Mouse (Mus musculus): Measurements from ENCODE around the gene Taf6l. TPM values are rescaled to one million over a fixed set of nuclear protein-coding genes. Genes with fewer than 3 reads are reported as not detected.
A peak's percentile ranks its signal among the peaks of the same experiment; 100 is the strongest.
"Not testable (repeated sequence)": the region's sequence is repeated elsewhere in the genome, so short reads cannot be mapped to it uniquely, and the experiment has no call there.

The Taf6l gene
- total RNA-seq, 1 experiment from 2014 or later: 10.3 TPM

DNA sequence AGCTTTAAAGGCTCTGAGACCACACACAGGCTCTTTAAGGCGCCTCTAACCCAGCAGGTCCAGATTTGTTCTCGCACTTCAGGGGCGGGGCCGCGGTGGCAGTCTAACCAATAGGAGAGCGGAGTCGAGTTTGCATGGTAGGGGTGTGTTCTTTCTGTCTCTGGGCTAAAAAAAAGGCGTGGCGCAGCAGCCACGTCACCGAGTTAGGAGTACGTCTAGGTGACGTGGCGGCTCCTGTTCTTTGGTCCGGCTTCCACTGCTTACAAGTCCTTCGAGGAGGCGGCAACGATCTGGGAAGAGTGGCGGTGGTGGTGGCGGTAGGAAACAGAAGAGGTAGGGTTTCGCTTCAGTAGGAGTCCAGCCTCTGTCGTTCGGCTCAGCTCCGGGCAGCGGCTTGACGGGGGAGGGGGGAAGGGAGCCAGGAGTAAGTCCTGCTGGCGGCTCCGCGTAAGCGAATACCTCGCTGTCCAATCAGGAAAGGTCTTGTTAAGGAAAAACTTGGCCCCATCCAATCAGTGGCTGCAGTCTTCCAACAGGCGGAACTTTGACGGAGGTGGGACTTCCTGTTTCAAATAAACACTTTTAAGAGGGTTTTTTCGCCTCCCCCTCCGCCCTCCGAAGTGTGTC is 44.9 kb downstream of the Taf6l start, which contains the start of gene Stx5a:
Gene Stx5a, plus strand, starts transcription at position 171 of the 627 bp plus-strand sequence.
- peak; percentile 92 for ATAC-seq (replicated peaks; ENCODE audit: low read depth, poor library complexity, severe bottlenecking)

DNA sequence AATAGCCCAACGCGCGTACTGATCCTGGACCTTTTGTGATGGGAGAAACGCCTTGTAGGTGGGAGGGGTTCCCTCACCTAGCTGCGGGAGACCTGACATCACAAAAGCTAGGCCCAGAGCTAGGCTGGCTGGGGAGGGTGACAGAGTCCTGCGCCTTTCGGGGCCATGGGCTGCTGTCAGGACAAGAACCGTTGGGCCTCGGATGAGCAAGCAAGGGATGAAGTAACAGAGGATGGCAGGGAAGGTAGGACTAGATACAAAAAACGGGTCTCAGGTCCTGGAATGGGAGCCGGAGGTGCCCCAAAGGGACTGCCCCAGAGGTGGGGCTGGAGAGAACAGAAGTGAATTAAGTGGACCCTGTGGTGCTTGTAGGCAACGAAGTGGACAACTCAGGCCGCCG is 45.6 kb downstream of the Taf6l start, which contains the start of gene 1700092M07Rik:
Gene 1700092M07Rik, plus strand, starts transcription at position 116 of the 400 bp plus-strand sequence.
- ATAC-seq (replicated peaks; ENCODE audit: low read depth, poor library complexity, severe bottlenecking): no peak

DNA sequence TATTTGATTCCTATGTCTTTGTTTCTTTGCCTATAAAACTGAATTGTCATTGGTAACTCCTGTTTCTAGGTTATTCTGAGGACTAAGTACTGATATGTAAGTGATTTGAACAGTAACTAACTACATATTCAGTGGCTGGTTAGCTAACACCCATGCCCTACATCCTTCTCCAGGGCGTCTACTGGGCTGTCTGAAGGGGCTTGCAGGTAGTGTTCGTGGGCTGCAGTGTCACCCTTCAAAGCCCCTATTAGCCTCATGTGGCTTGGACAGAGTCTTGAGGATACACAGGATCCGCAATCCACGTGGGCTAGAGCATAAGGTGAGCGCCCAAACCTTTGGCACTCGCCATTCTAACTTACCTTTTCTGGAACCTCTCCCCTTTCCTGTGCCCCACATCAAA is 46.6 kb downstream of the Taf6l start:
- no peak for ATAC-seq (replicated peaks; ENCODE audit: low read depth, poor library complexity, severe bottlenecking)

DNA sequence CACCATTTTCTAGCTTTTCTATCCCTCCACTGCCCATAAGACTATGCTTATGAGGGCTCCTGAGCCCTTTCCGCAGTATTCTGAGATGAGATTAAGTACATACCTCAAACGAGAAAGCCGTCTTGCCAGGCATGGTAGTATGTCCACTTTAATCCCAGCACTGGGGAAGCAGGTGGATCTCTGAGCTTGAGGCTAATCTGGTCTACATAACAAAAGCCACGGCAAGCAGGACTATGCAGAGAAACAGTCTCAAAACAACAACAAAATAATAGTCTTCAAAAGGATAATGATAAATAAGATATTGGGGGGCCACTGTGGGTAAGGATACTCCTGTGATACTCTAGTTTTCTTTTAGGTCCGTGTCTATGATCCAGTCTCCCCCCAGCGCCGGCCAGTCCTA is 47.3 kb downstream of the Taf6l start:
- ATAC-seq (replicated peaks; ENCODE audit: low read depth, poor library complexity, severe bottlenecking): no peak

DNA sequence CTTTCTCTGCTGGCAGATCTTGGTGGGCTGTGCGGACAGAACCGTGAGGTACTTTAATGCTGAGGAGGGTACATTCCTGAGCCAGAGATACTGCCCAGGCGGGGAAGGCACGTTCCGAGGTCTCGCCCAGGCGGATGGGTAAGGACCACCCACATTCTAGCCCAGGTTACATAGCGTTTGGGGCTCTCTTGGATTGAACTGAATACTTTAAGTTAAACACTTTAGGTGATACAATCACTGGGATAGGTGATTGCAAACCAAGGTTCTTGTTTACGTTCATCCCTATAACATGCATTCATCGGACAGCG is 50.1 kb downstream of the Taf6l start:
- ATAC-seq (replicated peaks; ENCODE audit: low read depth, poor library complexity, severe bottlenecking): no peak

DNA sequence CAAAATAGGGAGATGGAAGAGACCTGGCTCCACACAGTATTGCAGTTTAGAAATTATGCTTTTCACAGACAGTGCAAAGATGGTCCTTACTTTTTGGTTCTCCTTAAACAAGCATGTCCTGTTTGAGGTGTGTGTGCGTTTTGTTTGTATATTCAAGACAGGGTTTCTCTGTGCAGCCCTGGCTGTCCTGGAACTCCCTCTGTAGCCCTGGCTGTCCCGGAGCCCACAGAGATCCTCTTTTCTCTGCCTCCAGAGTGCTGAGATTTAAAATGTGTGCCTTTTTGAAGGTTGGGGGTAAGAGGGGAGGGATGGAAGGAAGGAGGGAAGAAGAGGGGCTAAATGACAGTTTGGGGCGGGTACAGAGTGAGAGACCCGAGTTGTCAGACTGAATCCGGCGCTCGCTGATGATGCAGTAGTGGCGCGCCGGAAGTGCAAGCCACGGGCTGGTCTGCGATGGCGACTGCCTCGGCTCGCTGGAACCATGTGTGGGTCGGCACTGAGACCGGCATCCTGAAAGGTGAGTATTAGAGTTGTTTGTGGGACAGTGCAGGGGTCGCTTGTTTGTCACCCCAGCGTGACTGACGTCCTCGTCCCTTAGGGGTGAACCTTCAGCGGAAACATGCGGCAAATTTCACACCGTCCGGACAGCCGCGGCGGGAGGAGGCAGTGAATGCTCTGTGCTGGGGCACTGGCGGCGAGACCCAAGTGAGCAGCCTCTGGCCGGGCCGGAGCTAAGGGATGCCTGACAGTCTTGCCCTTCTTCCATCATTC is 50.6 kb downstream of the Taf6l start, which contains the start of gene Wdr74:
Gene Wdr74, plus strand, starts transcription at position 439 of the 771 bp plus-strand sequence.
- peak; percentile 97 for ATAC-seq (replicated peaks; ENCODE audit: low read depth, poor library complexity, severe bottlenecking)

DNA sequence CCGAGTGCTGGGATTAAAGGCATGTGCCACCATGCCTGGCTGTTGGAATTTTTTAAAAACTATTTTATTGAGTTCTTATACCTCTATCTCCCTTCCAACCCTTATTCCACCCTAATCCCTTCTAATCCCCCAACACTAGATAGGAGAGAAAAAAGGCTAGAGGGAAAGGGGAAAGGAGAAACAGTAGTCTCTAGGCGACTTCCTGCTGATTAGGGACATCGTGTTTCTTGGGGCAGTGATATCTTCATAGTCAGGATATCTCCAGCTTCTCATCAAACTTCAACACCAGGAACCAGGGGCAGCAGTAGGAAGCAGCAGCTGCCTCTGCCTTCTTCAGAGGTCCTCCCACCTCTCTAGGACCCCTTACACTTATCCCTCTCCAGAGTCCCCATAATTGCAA is 51.9 kb downstream of the Taf6l start:
- ATAC-seq (replicated peaks; ENCODE audit: low read depth, poor library complexity, severe bottlenecking): no peak

DNA sequence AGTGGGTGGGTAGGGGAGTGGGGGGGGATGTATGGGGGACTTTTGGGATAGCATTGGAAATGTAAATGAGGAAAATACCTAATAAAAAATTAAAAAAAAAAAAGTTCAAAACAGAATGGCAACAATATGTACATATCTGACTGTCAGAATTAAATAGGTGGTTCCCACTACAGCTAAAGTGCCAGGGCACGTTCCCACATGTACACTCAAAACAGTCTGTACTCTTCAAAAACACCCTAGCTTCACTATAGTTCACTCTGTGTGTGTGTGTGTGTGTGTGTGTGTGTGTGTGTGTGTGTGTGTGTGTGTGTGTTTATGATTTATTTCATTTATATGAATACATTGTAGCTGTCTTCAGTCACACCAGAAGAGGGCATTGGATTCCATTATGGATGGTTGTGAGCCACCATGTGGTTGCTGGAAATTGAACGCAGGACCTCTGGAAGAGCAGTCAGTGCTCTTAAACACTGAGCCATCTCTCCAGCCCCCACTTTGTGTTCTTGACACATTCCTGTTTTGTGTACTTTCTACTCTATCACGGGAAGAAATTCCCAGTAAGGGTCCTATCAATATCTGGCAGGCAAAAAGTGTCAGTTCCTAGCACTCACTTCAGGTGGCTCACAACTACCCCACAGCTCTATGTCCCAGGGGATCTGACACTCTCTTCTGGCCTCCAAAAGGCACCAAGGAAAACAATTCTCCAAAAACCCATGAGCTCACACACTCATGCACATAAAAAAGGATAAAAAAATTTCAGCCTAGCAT is 57.7 kb downstream of the Taf6l start:
- not testable (repeated sequence) for ATAC-seq (replicated peaks; ENCODE audit: low read depth, poor library complexity, severe bottlenecking)

DNA sequence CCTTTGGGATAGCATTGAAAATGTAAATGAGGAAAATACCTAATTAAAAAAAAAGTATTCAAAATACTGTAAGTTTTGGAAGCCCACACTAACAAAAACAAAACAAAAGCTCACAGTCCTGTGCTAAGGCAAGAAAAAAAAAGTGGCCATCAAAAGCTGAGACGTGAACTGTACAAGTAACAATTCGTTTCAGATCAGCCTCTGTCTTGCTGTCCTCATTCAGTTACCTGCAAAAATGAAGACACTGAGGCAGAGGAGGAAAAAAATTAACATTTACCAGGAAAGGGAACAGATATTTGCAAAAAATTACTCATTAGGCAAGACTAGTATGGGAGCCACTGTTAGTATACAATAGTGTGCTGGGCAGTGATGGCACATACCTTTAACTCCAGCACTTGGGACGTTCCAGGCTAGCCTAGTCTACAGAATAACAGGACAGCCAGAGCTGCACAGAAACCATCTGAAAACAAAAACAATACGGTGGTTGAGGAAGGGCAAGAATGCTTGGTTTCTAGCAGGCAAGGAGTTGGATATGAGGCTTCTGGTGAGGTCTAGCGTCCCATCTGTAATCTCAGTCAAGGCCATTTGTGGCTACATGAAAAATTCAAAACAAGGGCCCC is 58.6 kb downstream of the Taf6l start:
- no peak for ATAC-seq (replicated peaks; ENCODE audit: low read depth, poor library complexity, severe bottlenecking)

DNA sequence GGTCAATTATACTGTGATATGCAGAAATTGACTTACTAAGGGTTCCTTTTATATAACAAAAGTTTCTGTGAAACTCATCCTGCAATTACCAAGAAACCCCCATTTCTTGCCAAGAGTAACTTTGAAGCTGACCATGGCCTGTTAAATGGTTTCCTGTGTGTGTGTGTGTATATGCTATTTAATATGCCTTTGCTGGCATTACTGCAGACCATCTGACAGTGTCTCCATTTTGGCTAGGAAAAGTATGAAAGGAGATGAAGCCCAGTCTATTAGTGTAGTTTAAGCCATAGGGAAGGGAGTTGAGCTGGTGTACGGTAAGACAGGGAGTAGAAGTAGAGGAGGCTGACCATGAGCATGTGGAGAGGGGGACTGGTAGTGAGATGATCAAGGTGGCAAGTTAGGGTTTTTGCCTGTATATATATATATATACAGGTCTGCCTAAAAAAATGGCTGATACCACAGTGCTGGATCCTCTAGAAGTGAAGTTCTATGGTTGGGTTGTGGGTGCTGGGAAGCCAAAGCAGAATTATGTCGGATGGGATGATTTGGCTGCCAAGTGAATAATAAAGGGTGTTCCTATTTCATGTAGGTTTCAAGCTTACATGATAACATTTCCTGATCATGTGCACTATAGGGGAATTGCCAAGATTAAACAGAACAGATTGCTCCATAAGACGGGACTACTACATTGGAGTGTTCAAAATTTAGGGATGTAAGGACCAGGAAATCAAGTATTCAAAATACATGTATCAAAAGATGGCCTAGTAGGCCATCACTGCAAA is 59.4 kb downstream of the Taf6l start:
- ATAC-seq (replicated peaks; ENCODE audit: low read depth, poor library complexity, severe bottlenecking): no peak

DNA sequence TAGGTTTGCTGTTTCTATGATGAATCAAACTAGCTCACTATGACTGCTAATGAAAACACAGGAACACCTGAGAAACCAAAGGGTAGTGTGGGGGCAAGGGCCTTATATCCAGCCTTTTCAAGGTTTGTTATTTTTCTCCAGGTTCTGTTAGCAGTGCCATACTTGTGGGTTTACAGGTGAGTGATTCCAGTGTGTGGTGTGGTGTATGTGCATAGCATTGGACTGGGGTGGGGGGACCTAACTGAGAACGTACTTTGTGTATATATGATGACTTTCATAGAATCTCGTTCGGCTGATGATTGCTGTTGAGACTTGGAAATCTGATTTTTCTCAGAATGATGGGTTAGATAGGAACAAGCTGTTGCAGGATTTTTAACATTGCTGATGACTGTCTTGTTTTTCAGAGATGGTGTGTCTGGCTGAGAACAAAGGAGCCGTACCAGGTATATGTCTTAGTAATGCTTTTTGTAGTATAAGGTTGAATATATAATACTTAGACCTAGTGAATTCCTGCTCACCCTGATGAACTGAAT is 61.1 kb downstream of the Taf6l start:
- no peak for ATAC-seq (replicated peaks; ENCODE audit: low read depth, poor library complexity, severe bottlenecking)

Other genes with a start within 250 kb of the Taf6l start
- gene Slc22a8, start 195.2 kb downstream of the Taf6l start, total RNA-seq (2017): not detected in 2 replicates
- gene Slc22a6, start 168.4 kb downstream of the Taf6l start, total RNA-seq (2017): not detected in 2 replicates
- not detected in 2 replicates for gene Chrm1, start 122.6 kb downstream of the Taf6l start, total RNA-seq (2017)
- gene Slc3a2, start 63.0 kb downstream of the Taf6l start, total RNA-seq (2017): 124 and 150 TPM in 2 replicates
- gene Wdr74, start 50.6 kb downstream of the Taf6l start, total RNA-seq (2017): 121 and 149 TPM in 2 replicates
- gene 1700092M07Rik, start 45.7 kb downstream of the Taf6l start, total RNA-seq (2017): 1.5 and 5.8 TPM in 2 replicates
- 45.7 and 60.0 TPM in 2 replicates for gene Stx5a, start 45.0 kb downstream of the Taf6l start, total RNA-seq (2017)
- 126 and 129 TPM in 2 replicates for gene Nxf1, start 29.3 kb downstream of the Taf6l start, total RNA-seq (2017)
- gene Tmem223, start 15.4 kb downstream of the Taf6l start, total RNA-seq (2017): 36.9 and 48.2 TPM in 2 replicates
- 57.4 and 60.0 TPM in 2 replicates for gene Tmem179b, start 11.9 kb downstream of the Taf6l start, total RNA-seq (2017)
- gene Polr2g, start 12.2 kb upstream of the Taf6l start, total RNA-seq (2017): 52.9 and 62.4 TPM in 2 replicates
- gene Zbtb3, start 16.1 kb upstream of the Taf6l start, total RNA-seq (2017): 1.8 and 1.9 TPM in 2 replicates
- gene Ttc9c, start 32.9 kb upstream of the Taf6l start, total RNA-seq (2017): 65.7 and 68.2 TPM in 2 replicates
- 89.1 and 100 TPM in 2 replicates for gene Hnrnpul2, start 33.6 kb upstream of the Taf6l start, total RNA-seq (2017)
- 4.2 TPM in 1 of 2 replicates, not detected in the other for gene AC129217.1, start 43.4 kb upstream of the Taf6l start, total RNA-seq (2017)
- gene Bscl2, start 51.0 kb upstream of the Taf6l start, total RNA-seq (2017): 34.5 and 41.5 TPM in 2 replicates
- gene Gng3, start 52.8 kb upstream of the Taf6l start, total RNA-seq (2017): not detected in 2 replicates
- 0.73 TPM in 1 of 2 replicates, not detected in the other for gene Lrrn4cl, start 64.4 kb upstream of the Taf6l start, total RNA-seq (2017)
- gene Ubxn1, start 85.1 kb upstream of the Taf6l start, total RNA-seq (2017): 176 and 210 TPM in 2 replicates
- gene Uqcc3, start 94.5 kb upstream of the Taf6l start, total RNA-seq (2017): 110 and 122 TPM in 2 replicates
- gene Lbhd1, start 97.3 kb upstream of the Taf6l start, total RNA-seq (2017): 7.7 and 35.4 TPM in 2 replicates
- gene Gm49403, start 97.5 kb upstream of the Taf6l start, total RNA-seq (2017): not detected in 2 replicates
- 53.0 and 62.6 TPM in 2 replicates for gene 1810009A15Rik, start 102.4 kb upstream of the Taf6l start, total RNA-seq (2017)
- not detected in 2 replicates for gene Gm49416, start 102.5 kb upstream of the Taf6l start, total RNA-seq (2017)
- gene Ints5, start 106.6 kb upstream of the Taf6l start, total RNA-seq (2017): 10.5 and 18.5 TPM in 2 replicates
- gene Ganab, start 111.7 kb upstream of the Taf6l start, total RNA-seq (2017): 63.4 and 73.1 TPM in 2 replicates
- 17.5 and 18.6 TPM in 2 replicates for gene B3gat3, start 134.0 kb upstream of the Taf6l start, total RNA-seq (2017)
- gene Rom1, start 142.9 kb upstream of the Taf6l start, total RNA-seq (2017): 2.0 and 3.2 TPM in 2 replicates
- 22.9 and 41.2 TPM in 2 replicates for gene Eml3, start 143.1 kb upstream of the Taf6l start, total RNA-seq (2017)
- 151 and 180 TPM in 2 replicates for gene Mta2, start 155.5 kb upstream of the Taf6l start, total RNA-seq (2017)
- 19.9 and 25.9 TPM in 2 replicates for gene Tut1, start 167.4 kb upstream of the Taf6l start, total RNA-seq (2017)
- 721 and 789 TPM in 2 replicates for gene Eef1g, start 180.6 kb upstream of the Taf6l start, total RNA-seq (2017)
- gene Ahnak, start 202.9 kb upstream of the Taf6l start, total RNA-seq (2017): 14.1 and 14.9 TPM in 2 replicates